Mouse (Mus musculus) embryonic facial prominence, embryonic 11.5 days (tissue): ENCODE measurements around the gene Gm20852. TPM values are rescaled to one million over a fixed set of nuclear protein-coding genes. Genes with fewer than 3 reads are reported as not detected.
"Not testable (repeated sequence)": the region's sequence is repeated elsewhere in the genome, so short reads cannot be mapped to it uniquely, and the experiment has no call there.

Experiments used
- ATAC-seq: fragments of 200-750 bp; cut with Nextera tagmentation; replicated peaks from 2 replicates; pipeline ENCODE4 v1.8.0; 2017; ENCODE audit warnings: low read depth; ENCODE audit not compliant: insufficient number of reproducible peaks, low FRiP score, low TSS enrichment
- DNase-seq: peaks from one replicate; pipeline ENCODE4 v3.0.0-alpha.2; 2015; ENCODE audit warnings: low spot score
- H3K27ac ChIP-seq: fragments of 300-500 bp; sonication (generic); replicated peaks from 2 replicates; pipeline ENCODE4 v1.5.1; 2014; ENCODE audit warnings: mild to moderate bottlenecking, low read depth, low read length, control low read depth
- H3K27me3 ChIP-seq: fragments of 300-500 bp; sonication (generic); 2 replicates; pipeline ENCODE4 v1.6.1; 2014; ENCODE audit warnings: mild to moderate bottlenecking, low read length, moderate library complexity, mixed read lengths; ENCODE audit not compliant: control insufficient read depth, insufficient read depth
- H3K36me3 ChIP-seq: fragments of 300-500 bp; sonication (generic); replicated peaks from 2 replicates; pipeline ENCODE4 v1.6.1; 2014; ENCODE audit warnings: low read depth, mild to moderate bottlenecking, low read length, moderate library complexity, mixed read lengths; ENCODE audit not compliant: control insufficient read depth, insufficient read depth
- H3K4me1 ChIP-seq: fragments of 300-500 bp; sonication (generic); 2 replicates; pipeline ENCODE4 v1.6.1; 2014; ENCODE audit warnings: low read length, mixed read lengths; ENCODE audit not compliant: control insufficient read depth, insufficient read depth
- H3K4me2 ChIP-seq: fragments of 300-500 bp; sonication (generic); 2 replicates; pipeline ENCODE4 v1.6.1; 2014; ENCODE audit warnings: low read depth, mild to moderate bottlenecking, control low read depth, low read length, moderate library complexity
- H3K4me3 ChIP-seq: fragments of 300-500 bp; sonication (generic); 2 replicates; pipeline ENCODE4 v1.5.1; 2014; ENCODE audit warnings: low read depth, low read length, control low read depth
- H3K9ac ChIP-seq: fragments of 300-500 bp; sonication (generic); replicated peaks from 2 replicates; pipeline ENCODE4 v1.6.1; 2014; ENCODE audit warnings: mild to moderate bottlenecking, control low read depth, low read length
- H3K9me3 ChIP-seq: fragments of 300-500 bp; sonication (generic); replicated peaks from 2 replicates; pipeline ENCODE4 v1.6.1; 2016; ENCODE audit warnings: mild to moderate bottlenecking, low read length, inconsistent platforms, mixed read lengths; ENCODE audit not compliant: control insufficient read depth
- WGBS: fragments of 180-500 bp; shearing (Covaris S2); extraction: QIAGEN DNeasy Blood & Tissue Kit; methylation state at CpG from one replicate; pipeline ENCODE4 v1.1.7; 2014; 5-methylcytosine and 5-hydroxymethylcytosine counted together
- polyA plus RNA-seq: library from polyadenylated mRNA; unstranded; fragments of >200 nt; fragmentation: Nextera tagmentation; extraction: Ambion mirVana; gene quantifications from 2 replicates; pipeline ENCODE4 v1.2.1, GENCODE M21; 2014

The Gm20852 gene
- polyA plus RNA-seq = not detected in 2 replicates

- WGBS = no CpG with 5 or more reads among the region's 4 CpGs
Observed at GRCm38 (mm10) chrY:66742023-66742422, at the start of gene Gm20852. Gm20852 (minus strand) TSS chrY:66742123.

More at GRCm38 (mm10) chrY:66742023-66742422, at the start of gene Gm20852:
- not testable (repeated sequence) for H3K4me1 ChIP-seq, H3K27ac ChIP-seq, H3K9me3 ChIP-seq, ATAC-seq, H3K9ac ChIP-seq, H3K27me3 ChIP-seq, H3K4me3 ChIP-seq, DNase-seq, H3K4me2 ChIP-seq, H3K36me3 ChIP-seq
